Mouse (Mus musculus): ENCODE measurements around the gene BC017158.

DNA sequence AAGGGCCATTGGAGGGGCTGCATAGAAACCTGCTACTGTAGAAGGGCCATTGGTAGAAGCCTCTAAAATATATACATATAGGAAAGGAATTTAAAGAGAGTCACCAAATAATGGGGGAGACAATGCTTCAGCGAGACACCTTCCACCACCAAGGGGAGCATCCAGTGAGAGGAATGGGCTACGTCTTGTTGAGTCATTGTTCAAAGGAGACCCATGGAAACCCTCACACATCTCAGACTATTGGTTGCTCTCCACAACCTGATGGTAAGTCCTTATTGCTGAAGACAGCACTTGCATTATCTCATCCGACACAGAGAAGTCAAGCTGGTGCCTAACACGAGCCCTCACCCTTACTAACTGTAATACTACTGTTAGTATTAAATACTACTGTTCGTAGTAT lies 42.2 kb downstream of the BC017158 start:
- TF ChIP-seq CEBPB (IDR thresholded peaks at IDR 0.05; ENCODE audit: insufficient read depth, poor library complexity, severe bottlenecking) (no peak), POLR2A (IDR thresholded peaks at IDR 0.05; ENCODE audit: insufficient read length, low read depth) (no peak), MYOG (IDR thresholded peaks at IDR 0.05; ENCODE audit: control insufficient read depth in 1 of 3, insufficient read depth in 1 of 3, insufficient read length in 2 of 3, low read depth in 2 of 3) (no peak), USF1 (IDR thresholded peaks at IDR 0.05; ENCODE audit: low read depth) (no peak), MAX (IDR thresholded peaks at IDR 0.05; ENCODE audit: low read depth) (no peak), POLR2AphosphoS2 (IDR thresholded peaks at IDR 0.05; ENCODE audit: insufficient read length, low read depth) (peak; percentile 60), TCF3 (IDR thresholded peaks at IDR 0.05; ENCODE audit: insufficient read length, low read depth) (no peak), E2F4 (IDR thresholded peaks at IDR 0.05; ENCODE audit: insufficient read depth) (no peak), REST (IDR thresholded peaks at IDR 0.05; ENCODE audit: insufficient read depth, insufficient read length) (no peak), MYOD1 (IDR thresholded peaks at IDR 0.05; ENCODE audit: control insufficient read depth in 1 of 3, insufficient read length in 2 of 3, low read depth in 2 of 3) (no peak), TCF12 (IDR thresholded peaks at IDR 0.05; ENCODE audit: insufficient read depth, poor library complexity, severe bottlenecking) (no peak), SRF (IDR thresholded peaks at IDR 0.05; ENCODE audit: control insufficient read depth, insufficient read length, low read depth) (no peak)

Measured in myocyte (in vitro differentiated cells).